Mouse (Mus musculus) embryonic facial prominence, embryonic 10.5 days (tissue): Measurements from ENCODE around the gene Ccl12. TPM values are rescaled to one million over a fixed set of nuclear protein-coding genes. Genes with fewer than 3 reads are reported as not detected.

Source experiments
- DNase-seq: peaks from one replicate; pipeline ENCODE4 v3.0.0-alpha.2; 2017; ENCODE audit warnings: low spot score
- H3K27ac ChIP-seq: fragments of 300-500 bp; sonication (generic); replicated peaks from 2 replicates; pipeline ENCODE4 v1.5.1; 2016; ENCODE audit warnings: mild to moderate bottlenecking
- H3K27me3 ChIP-seq: fragments of 300-500 bp; sonication (generic); replicated peaks from 2 replicates; pipeline ENCODE4 v1.6.1; 2016; ENCODE audit warnings: low read depth, mild to moderate bottlenecking; ENCODE audit not compliant: poor library complexity, severe bottlenecking
- H3K36me3 ChIP-seq: fragments of 300-500 bp; sonication (generic); replicated peaks from 2 replicates; pipeline ENCODE4 v1.6.1; 2016; ENCODE audit warnings: mild to moderate bottlenecking, moderate library complexity
- H3K4me1 ChIP-seq: fragments of 300-500 bp; sonication (generic); 2 replicates; pipeline ENCODE4 v1.6.1; 2016
- H3K4me3 ChIP-seq: fragments of 300-500 bp; sonication (generic); 2 replicates; pipeline ENCODE4 v1.5.1; 2016; ENCODE audit warnings: mild to moderate bottlenecking, moderate library complexity
- H3K9me3 ChIP-seq: fragments of 300-500 bp; sonication (generic); 2 replicates; pipeline ENCODE4 v1.6.1; 2016; ENCODE audit warnings: mild to moderate bottlenecking
- WGBS: fragments of 180-500 bp; shearing (Covaris S2); methylation state at CpG from one replicate; pipeline ENCODE4 v1.1.7; 2016; 5-methylcytosine and 5-hydroxymethylcytosine counted together
- polyA plus RNA-seq: library from polyadenylated mRNA; unstranded; fragments of >200 nt; fragmentation: Nextera tagmentation; extraction: Ambion mirVana; gene quantifications from 2 replicates; pipeline ENCODE4 v1.2.1, GENCODE M21; 2016

The Ccl12 gene
- polyA plus RNA-seq, 1 experiment from 2014 or later, result 1.2 TPM

DNA sequence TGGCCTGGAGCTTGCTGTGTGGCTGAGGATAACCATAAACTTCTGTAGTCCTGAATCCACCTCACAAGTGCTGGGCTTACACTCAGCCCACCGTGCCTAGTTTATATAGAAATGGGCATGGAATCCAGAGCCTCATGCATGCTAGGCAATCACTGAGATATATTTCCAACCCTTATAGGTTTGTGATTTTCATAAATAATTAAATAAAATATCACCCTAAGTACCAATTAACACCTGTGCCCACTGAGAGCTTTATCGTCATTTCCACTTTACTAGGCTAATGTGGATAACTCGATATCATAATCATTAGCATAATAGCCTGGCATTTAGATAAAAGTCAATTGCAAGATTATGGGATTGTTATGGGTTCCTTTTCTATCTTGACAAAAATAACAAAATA lies 17.3 kb upstream of the Ccl12 start:
- Histone ChIP-seq H3K27ac (no peak overlapping the region), H3K27me3 (no peaks in the 10 kb centered on the region), H3K9me3 (no peaks in the 10 kb centered on the region), H3K4me3 (no peak overlapping the region), H3K4me1 (0 out of 2 replicates have a peak, but pooled peaks cover 4% of the 10 kb centered on the region), H3K36me3 (no peaks in the 10 kb centered on the region)
- DNase-seq, result no peak
- WGBS, result 95% methylated on average over 3 of the region's 3 CpGs

DNA sequence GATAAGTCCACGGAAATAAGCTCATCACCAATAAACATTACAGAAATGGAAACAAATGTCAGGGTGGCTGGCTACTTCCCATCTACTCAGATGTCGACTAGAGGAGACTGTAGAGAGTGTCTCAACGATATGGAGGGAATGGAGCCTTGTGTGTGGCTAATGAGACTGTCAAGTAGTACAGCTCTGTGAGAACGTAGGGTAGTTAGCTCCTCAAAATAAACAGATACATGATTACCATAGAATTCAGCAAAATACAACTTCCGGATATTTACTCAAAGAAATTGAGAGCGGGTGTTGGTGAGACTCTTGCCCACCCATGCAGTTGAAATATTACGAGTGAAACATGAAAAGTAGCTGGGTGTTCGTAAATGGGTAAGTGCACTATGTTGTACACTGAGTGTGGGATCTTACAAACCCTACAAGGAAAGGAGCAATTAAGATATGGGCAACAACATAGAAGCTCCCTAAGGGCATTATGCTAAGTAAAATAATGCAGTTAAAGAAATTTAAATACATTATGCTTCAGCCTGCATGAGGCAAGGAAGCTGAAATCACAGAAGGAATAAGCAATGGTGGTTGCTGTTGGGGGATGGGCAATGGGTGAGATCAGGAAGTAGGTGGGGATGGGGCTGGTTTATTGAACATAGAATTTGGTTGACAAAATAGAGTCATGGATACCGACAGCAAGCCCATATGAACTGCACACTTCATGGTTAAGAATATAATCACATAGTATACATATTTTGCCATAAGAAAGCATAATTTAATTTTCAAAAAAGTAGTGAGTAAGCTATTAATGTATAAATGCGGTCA lies 1.9 kb upstream of the Ccl12 start:
- Histone ChIP-seq H3K27ac (no peak overlapping the region), H3K4me1 (0 out of 2 replicates have a peak, but pooled peaks cover 3% of the 10 kb centered on the region), H3K9me3 (no peaks in the 10 kb centered on the region), H3K36me3 (no peaks in the 10 kb centered on the region), H3K4me3 (no peak overlapping the region), H3K27me3 (no peaks in the 10 kb centered on the region)
- 87% methylated on average over 10 of the region's 10 CpGs for WGBS
- no peak for DNase-seq

DNA sequence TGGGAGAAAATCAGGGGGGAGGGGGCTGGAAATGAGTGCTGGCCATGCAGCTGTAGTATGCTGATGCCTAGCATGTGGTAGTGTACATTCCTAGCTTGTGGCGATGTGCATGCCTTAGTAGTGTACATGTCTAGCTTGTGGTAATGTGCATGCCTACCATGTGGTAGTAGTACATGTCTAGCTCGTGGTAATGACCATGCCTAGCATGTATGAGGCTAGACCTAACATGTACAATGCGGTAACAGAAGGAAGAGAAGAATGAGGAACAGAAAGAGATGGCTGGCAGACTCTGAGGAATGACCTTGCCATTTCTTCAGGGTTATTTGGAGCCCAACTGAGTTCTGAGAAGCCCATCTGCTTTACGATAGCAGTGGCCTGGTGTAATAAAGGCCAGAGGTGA lies 558 bp upstream of the Ccl12 start:
- Histone ChIP-seq H3K36me3 (no peaks in the 10 kb centered on the region), H3K27ac (no peak overlapping the region), H3K27me3 (no peaks in the 10 kb centered on the region), H3K4me1 (0 out of 2 replicates have a peak, but pooled peaks cover 3% of the 10 kb centered on the region), H3K4me3 (no peak overlapping the region), H3K9me3 (no peaks in the 10 kb centered on the region)
- DNase-seq, result no peak
- 90% methylated on average over 4 of the region's 4 CpGs for WGBS

DNA sequence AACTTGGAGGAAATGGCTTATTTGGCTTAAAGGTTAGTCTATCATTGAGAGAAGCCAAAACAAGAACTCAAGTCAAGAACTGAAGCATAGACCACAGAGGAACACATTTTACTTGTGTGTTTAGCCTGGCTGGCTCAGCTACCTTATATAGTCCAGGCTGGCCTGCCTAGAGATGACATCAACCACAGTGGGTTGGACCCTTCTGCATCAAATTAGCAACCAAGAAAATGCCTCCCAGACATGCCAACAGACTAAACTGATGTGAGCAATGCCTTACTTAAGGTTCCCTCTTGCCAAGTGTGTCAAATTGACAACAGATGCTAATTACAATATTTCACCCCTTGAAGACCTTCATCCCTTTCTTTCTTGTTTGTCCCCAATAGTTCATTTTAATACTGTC lies 8.0 kb downstream of the Ccl12 start:
- no peaks in the 10 kb centered on the region for H3K27me3 ChIP-seq
- H3K4me1 ChIP-seq, result no peaks in the 10 kb centered on the region
- H3K4me3 ChIP-seq, result no peak overlapping the region
- no peak overlapping the region for H3K27ac ChIP-seq
- H3K36me3 ChIP-seq, result no peaks in the 10 kb centered on the region
- peak; percentile 8 for DNase-seq
- H3K9me3 ChIP-seq, result no peaks in the 10 kb centered on the region

DNA sequence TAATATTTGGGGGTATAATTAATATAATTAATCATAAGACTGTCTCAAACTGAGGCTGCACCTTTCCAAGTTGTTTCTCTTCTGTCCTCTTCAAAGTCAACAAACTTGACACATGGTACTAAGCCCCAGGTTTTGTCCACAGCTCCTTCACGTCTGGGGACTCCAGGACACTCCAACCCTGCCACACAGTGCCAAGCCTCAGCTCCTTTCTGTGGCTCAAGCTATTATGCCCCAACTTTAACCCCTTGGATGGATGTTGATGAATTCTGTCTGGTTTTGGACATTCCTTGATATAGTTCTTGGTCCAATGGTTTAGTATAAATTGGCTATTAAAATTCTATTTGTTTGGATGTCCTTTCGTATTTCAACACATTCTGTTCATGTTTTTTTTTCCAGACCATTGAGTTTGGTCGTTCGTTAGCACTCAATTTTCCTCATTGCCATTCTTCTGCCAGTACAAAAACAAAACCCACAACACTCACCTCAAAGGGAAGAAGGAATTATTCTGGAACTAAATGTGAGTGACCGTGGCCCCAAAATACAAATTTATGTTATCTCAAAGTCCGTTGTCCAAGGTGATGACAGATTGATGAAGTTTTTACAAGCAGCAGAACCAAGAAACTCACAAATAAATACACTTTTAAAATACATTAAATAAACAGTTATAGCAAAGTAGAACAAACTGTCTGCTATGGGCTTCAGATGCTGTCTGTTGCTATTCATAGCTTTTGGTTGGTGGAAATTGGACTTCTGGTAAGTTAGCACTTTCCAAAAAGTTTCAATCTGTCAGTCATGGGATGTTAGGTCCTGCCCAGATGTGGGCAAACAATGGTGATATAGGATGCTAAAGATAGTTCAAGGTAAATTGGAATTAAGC lies 9.0 kb downstream of the Ccl12 start:
- DNase-seq, result no peak
- no peaks in the 10 kb centered on the region for H3K4me1 ChIP-seq
- no peaks in the 10 kb centered on the region for H3K36me3 ChIP-seq
- H3K9me3 ChIP-seq, result no peaks in the 10 kb centered on the region
- no peak overlapping the region for H3K27ac ChIP-seq
- no peak overlapping the region for H3K4me3 ChIP-seq
- 83% methylated on average over 6 of the region's 6 CpGs for WGBS
- H3K27me3 ChIP-seq, result no peaks in the 10 kb centered on the region

DNA sequence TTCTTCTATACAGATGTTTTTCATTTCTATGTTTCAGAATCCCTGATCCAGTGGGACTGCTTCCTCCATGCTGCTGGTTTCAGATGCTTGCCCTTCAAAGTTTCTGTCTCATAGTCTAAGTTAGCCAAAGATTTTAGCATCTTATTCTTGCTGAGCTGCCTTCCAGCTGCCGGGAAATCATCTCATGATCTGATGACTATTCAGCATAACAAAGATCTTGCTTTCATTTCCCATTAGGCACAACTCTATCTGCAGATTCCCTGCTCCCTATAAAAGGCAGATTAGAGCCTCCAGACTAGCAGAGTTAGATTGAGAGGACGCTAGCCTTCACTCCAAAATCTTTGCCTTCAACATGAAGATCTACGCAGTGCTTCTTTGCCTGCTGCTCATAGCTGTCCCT lies 13.2 kb downstream of the Ccl12 start, which contains the start of gene Ccl8:
Gene Ccl8, plus strand, starts transcription at position 301 of the 400 bp plus-strand sequence.
- 83% methylated on average over 3 of the region's 3 CpGs for WGBS
- H3K9me3 ChIP-seq, result no peaks in the 10 kb centered on the region
- H3K27me3 ChIP-seq, result no peaks in the 10 kb centered on the region
- no peak for DNase-seq
- H3K36me3 ChIP-seq, result no peaks in the 10 kb centered on the region
- no peak within 1 kb of the TSS for H3K4me3 ChIP-seq
- no peaks in the 10 kb centered on the region for H3K4me1 ChIP-seq
- H3K27ac ChIP-seq, result no peak within 1 kb of the TSS

DNA sequence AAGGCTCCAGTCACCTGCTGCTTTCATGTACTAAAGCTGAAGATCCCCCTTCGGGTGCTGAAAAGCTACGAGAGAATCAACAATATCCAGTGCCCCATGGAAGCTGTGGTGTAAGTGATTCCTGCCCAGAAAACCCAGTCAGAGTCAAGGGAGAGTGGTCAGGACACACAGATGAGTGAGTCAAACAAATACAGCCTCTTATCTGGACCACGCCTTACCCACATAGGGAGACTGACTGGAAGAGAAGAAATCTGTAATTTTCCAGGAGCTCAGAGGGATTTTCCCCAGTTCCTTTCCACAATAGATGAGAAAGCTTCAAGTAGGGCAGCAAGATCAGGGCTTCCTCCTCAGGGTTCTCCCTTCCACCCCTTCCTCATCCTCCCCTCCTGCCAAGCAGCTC lies 14.4 kb downstream of the Ccl12 start:
- H3K4me3 ChIP-seq, result no peak overlapping the region
- H3K36me3 ChIP-seq, result no peaks in the 10 kb centered on the region
- H3K27ac ChIP-seq, result no peak overlapping the region
- H3K4me1 ChIP-seq, result no peaks in the 10 kb centered on the region
- DNase-seq, result no peak
- 84% methylated on average over 3 of the region's 3 CpGs for WGBS
- H3K9me3 ChIP-seq, result no peaks in the 10 kb centered on the region
- H3K27me3 ChIP-seq, result no peaks in the 10 kb centered on the region

DNA sequence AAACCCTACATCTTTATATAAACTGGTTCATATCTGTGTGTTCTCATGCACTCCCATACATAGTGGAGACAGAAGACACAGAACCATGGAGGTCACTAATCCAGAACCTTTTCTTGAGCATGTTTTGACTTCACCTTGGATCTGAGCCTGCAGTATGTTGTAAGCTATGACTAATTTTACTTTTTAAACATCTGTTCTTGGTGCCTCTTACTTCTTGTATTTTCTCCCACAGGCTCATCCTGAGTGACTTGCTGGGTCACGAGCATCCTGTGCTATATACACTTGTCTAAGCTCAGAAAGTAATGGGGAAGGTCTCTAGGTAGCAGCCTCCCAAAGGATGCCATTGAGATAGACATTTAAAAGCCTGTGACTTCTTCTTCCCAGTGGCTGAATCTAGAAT lies 31.3 kb downstream of the Ccl12 start:
- H3K27ac ChIP-seq, result no peak overlapping the region

DNA sequence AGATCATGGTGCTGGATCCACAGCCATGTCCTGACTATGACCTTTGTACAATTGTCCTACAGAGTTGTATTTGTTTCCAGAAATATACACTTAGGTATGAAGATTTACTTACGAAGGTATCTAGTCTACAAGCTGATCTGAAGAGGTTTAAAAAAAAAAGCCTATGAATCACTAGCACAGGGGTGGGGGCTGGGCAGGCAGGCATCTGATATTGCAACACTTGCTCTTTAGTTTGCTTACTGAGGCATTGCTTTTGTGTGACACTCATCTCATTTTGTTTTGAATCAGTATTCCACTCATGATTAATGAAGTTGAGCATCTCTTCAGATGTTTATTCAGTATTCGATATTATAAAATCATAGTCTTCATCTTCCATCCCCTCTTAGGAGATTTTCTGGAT lies 34.6 kb downstream of the Ccl12 start:
- H3K4me3 ChIP-seq, result no peak overlapping the region
- no peak overlapping the region for H3K27ac ChIP-seq
- H3K36me3 ChIP-seq, result no peaks in the 10 kb centered on the region
- H3K27me3 ChIP-seq, result no peaks in the 10 kb centered on the region
- no peaks in the 10 kb centered on the region for H3K4me1 ChIP-seq
- WGBS, result 91% methylated on average over 2 of the region's 2 CpGs
- no peak for DNase-seq
- H3K9me3 ChIP-seq, result no peaks in the 10 kb centered on the region

More for the DNA sequence above, 31.3 kb downstream of the Ccl12 start:
- Histone ChIP-seq H3K36me3 (no peaks in the 10 kb centered on the region), H3K4me1 (no peaks in the 10 kb centered on the region), H3K4me3 (no peak overlapping the region), H3K9me3 (no peaks in the 10 kb centered on the region), H3K27me3 (no peaks in the 10 kb centered on the region)
- no peak for DNase-seq
- WGBS, result 79% methylated on average over 1 of the region's 1 CpGs

DNA sequence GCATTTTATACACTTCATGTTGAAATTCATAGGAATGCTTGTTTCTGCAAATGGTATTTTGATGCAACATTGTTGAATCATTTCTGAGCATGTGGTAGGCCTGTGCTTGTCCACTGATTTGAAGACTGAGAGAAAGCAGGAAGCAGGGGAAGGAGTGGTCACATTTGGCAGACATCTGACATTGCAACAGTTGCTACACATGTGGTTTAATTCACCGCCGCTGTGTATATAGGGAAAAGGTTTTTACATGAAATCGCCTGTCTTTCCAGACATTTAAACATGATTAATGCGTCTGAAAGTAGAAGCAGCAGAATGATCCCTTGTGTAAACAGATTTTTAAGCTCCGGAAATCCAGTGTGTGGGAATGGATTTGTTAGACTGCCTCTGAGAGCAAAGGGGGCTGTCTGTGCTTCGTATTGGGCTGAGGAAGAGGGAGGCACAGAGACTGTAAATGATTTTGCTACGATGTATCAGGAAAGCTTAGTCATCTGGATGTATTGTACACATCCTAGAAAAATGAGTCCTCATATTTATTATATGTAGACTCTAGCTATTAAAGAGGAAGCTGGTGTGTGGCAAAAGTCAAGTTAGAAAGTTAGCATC lies 37.9 kb downstream of the Ccl12 start:
- Histone ChIP-seq H3K27me3 (no peaks in the 10 kb centered on the region), H3K9me3 (no peaks in the 10 kb centered on the region), H3K4me3 (no peak overlapping the region), H3K36me3 (no peaks in the 10 kb centered on the region), H3K4me1 (no peaks in the 10 kb centered on the region), H3K27ac (no peak overlapping the region)
- DNase-seq, result no peak
- WGBS, result 76% methylated on average over 7 of the region's 7 CpGs
